Mouse (Mus musculus): Measurements from ENCODE around the gene Serp2. TPM values are rescaled to one million over a fixed set of nuclear protein-coding genes. Genes with fewer than 3 reads are reported as not detected.
A peak's percentile ranks its signal among the peaks of the same experiment; 100 is the strongest.
"Not testable (repeated sequence)": the region's sequence is repeated elsewhere in the genome, so short reads cannot be mapped to it uniquely, and the experiment has no call there.

The Serp2 gene
- total RNA-seq, 2 experiments from 2014 or later, result 0.47 to 1.0 TPM

GRCm38 (mm10) chr14:76579660-76580061 lies 23.0 kb upstream of the Serp2 start:
- intact Hi-C loops (cut with DNase I), result no loop called here

GRCm38 (mm10) chr14:76577840-76578239 lies 21.2 kb upstream of the Serp2 start:
- intact Hi-C loops (cut with DNase I), result no loop called here
- no peak for DNase-seq (ENCODE audit: low spot score)

More at GRCm38 (mm10) chr14:76579660-76580061, 23.0 kb upstream of the Serp2 start:
- no peak for DNase-seq (ENCODE audit: low spot score)

- DNase-seq (ENCODE audit: low spot score), result no peak
- intact Hi-C loops (cut with DNase I), result no loop called here
Observed at GRCm38 (mm10) chr14:76570292-76570691, 13.6 kb upstream of the Serp2 start.

- intact Hi-C loops (cut with DNase I), result no loop called here
- no peak for DNase-seq (ENCODE audit: low spot score)
Observed at GRCm38 (mm10) chr14:76569271-76569961, 12.7 kb upstream of the Serp2 start.

GRCm38 (mm10) chr14:76568548-76568947 lies 11.9 kb upstream of the Serp2 start:
- intact Hi-C loops (cut with DNase I), result no loop called here
- DNase-seq (ENCODE audit: low spot score), result no peak

- no peak for DNase-seq (ENCODE audit: low spot score)
- intact Hi-C loops (cut with DNase I), result no loop called here
Observed at GRCm38 (mm10) chr14:76567280-76567679, 10.6 kb upstream of the Serp2 start.

GRCm38 (mm10) chr14:76566711-76567110 lies 10.0 kb upstream of the Serp2 start:
- DNase-seq (ENCODE audit: low spot score), result no peak
- intact Hi-C loops (cut with DNase I), result no loop called here

GRCm38 (mm10) chr14:76566193-76566592 lies 9.5 kb upstream of the Serp2 start:
- intact Hi-C loops (cut with DNase I), result no loop called here
- DNase-seq (ENCODE audit: low spot score), result no peak

- DNase-seq (ENCODE audit: low spot score), result no peak
- intact Hi-C loops (cut with DNase I), result loop anchor here (5.0 kb wide), 2 partner anchors 38 to 52 kb away; no protein-coding TSS in a partner anchor
Observed at GRCm38 (mm10) chr14:76559208-76559607, 2.5 kb upstream of the Serp2 start.

GRCm38 (mm10) chr14:76558171-76558570 lies 1.5 kb upstream of the Serp2 start:
- intact Hi-C loops (cut with DNase I), result loop anchor here (5.0 kb wide), 2 partner anchors 39 to 51 kb away; no protein-coding TSS in a partner anchor
- DNase-seq (ENCODE audit: low spot score), result not testable (repeated sequence)

- intact Hi-C loops (cut with DNase I), result loop anchor here (5.0 kb wide), 2 partner anchors 41 to 49 kb away; no protein-coding TSS in a partner anchor
- DNase-seq (ENCODE audit: low spot score), result peak; percentile 40
Observed at GRCm38 (mm10) chr14:76556031-76556851, 448 bp downstream of the Serp2 start.

- intact Hi-C loops (cut with DNase I), result loop anchor here (5.0 kb wide), 2 partner anchors 42 to 48 kb away; no protein-coding TSS in a partner anchor
- DNase-seq (ENCODE audit: low spot score), result no peak
Observed at GRCm38 (mm10) chr14:76555263-76556030, 1.2 kb downstream of the Serp2 start.

- intact Hi-C loops (cut with DNase I), result no loop called here
- DNase-seq (ENCODE audit: low spot score), result no peak
Observed at GRCm38 (mm10) chr14:76544136-76544535, 12.6 kb downstream of the Serp2 start.

GRCm38 (mm10) chr14:76541341-76541740 lies 15.3 kb downstream of the Serp2 start:
- no peak for DNase-seq (ENCODE audit: low spot score)
- intact Hi-C loops (cut with DNase I), result no loop called here

GRCm38 (mm10) chr14:76540005-76540670 lies 16.6 kb downstream of the Serp2 start:
- DNase-seq (ENCODE audit: low spot score), result no peak
- intact Hi-C loops (cut with DNase I), result no loop called here

- intact Hi-C loops (cut with DNase I), result no loop called here
- DNase-seq (ENCODE audit: low spot score), result no peak
Observed at GRCm38 (mm10) chr14:76536921-76537320, 19.8 kb downstream of the Serp2 start.

- DNase-seq (ENCODE audit: low spot score), result no peak
- intact Hi-C loops (cut with DNase I), result no loop called here
Observed at GRCm38 (mm10) chr14:76535096-76535495, 21.6 kb downstream of the Serp2 start.

GRCm38 (mm10) chr14:76533170-76533815 lies 23.4 kb downstream of the Serp2 start:
- intact Hi-C loops (cut with DNase I), result no loop called here
- DNase-seq (ENCODE audit: low spot score), result no peak

Measured in heart, postnatal 25 days (tissue).